Mouse (Mus musculus) liver, adult 10 weeks (tissue): ENCODE results near the gene Camsap3. TPM values are rescaled to one million over a fixed set of nuclear protein-coding genes. Genes with fewer than 3 reads are reported as not detected.

Experiments used
- polyA plus RNA-seq: library from polyadenylated mRNA; stranded (reverse); fragments of 350-450 nt; fragmentation: Illumina TruSeq; extraction: RNeasy Lipid Tissue Mini Kit (QIAGEN cat#74804); gene quantifications from one replicate; pipeline ENCODE4 v1.2.3, GENCODE M21; 2014; ENCODE audit warnings: low read depth, low replicate concordance

Gene Camsap3
- 1.3 TPM for polyA plus RNA-seq

GRCm38 (mm10) chr8:3586993-3587390 is at the start of gene Camsap3:
Gene Camsap3, plus strand, starts transcription at chr8:3587293.

DNA sequence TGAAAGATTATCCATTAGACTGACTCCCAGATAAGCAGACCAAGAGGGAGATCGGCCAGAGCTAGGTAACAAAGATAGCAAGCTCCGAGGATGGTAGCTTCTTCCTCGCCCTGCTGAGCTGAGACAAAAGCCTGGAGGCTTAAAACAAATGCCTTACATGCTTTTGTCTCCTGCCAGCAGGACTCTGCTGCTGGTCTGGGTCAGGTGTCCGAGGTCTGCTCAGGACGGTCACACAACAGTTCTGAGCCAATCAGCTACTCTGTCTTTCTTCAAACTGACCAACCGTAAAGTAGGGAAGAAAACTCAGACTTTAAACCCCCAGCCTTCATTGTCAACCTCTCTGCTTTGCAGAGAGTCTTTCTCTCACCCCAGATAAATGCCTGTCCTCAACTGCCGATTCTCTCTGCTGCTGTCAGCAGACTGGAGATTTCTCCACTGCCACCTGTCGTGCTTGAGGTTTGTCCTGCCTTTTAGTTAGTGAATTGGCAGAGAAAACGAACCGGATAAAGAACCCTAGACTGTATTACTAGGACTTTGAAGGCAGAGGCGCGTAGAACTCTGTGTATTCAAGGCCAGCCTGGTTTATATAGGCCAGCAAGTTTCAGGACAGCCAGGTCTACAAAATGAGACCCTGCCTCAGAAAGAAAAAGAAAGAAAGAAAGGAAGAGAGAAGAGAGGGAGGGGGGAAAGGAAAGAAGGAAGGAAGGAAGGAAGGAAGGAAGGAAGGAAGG is 19.3 kb upstream of the Camsap3 start, which contains the start of gene C330021F23Rik:
C330021F23Rik (plus strand) TSS at position 350 of the 731 bp plus-strand sequence.

GRCm38 (mm10) chr8:3621199-3621970 is 34.3 kb downstream of the Camsap3 start, which contains the start of the genes Xab2 and Pet100:
Gene Xab2, minus strand, starts transcription at chr8:3621316.
Gene Pet100, plus strand, starts transcription at chr8:3621548.

DNA sequence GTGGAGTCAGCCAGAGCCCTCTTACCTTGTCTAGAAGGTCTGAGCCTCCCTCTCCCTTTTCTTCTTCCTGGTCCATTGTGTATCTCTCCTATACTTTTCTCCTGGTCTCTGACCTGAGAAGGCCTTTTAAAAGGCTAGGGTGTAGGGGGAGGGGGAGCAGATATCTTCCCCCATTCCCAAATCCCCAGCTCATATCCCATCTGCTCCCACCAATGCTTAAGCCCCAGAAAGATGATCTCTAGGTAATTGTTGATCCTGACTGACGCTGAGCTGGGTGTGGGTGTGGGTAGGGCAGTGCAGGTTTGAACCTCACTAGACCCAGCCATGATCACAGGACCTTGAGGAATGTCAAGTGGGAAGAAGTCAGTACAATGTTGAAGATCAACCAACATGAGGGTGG is 38.4 kb downstream of the Camsap3 start, which contains the start of gene Pcp2:
Pcp2 (minus strand) TSS at position 101 of the 400 bp plus-strand sequence.

DNA sequence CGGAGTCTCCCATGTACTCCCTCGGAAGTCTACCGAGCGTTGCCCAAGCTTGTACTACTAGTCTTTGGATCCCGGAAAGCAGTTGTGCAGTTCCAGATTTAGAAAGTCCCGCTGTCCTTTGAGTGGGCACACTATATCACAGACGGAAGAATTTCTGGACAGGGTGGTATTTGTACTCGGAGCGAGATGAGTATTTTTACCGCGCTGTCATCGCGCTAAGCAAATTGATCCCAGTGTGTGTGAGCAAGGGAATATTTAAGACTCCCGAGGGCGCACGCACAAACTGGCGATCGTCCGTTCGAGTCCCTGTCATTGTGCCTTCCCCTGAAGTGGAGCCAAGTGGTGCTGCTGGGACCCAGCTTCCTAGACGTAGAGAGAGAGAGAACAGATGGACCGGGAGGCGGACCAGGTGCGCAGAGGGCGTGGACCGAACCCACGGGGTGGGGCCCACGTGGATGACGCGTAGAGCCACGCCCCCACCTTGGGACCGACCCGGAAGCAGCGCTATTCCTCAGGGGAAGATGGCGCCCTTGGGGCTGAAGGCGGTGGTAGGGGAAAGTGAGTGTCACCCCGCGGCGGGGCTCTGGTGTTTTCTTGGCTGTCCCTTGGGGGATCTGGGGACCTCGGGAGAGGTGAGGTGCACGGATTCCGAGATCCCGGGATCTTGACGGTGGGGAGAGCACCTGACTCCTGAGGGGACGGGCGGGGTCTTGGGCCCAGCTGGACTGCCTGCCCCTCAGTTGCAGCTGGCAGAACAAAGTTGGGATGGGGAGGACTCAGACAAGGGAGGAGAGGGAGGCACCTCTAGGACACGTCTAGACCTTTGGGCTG is 43.8 kb downstream of the Camsap3 start, which contains the start of gene Stxbp2:
Stxbp2 (plus strand) TSS at position 309 of the 831 bp plus-strand sequence.

DNA sequence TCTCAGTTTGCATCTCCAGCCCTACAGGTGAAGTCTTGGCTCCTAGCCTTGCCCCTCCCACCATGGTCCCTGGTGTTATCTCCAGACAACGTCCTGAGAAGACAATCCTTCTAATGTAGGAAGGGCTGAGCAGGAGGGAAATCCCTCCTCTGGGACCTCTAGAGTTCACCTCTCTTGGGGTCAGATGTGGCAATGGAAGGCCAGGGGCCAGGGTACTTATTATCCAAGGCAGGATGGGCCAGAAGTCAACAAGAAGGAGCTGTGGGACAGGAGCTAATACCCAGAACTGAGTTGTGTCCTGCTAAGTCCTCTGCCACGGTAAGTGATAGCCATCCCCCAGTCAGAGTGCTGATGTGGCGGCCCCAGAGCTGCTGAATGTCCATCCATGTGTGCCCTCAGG is 68.4 kb downstream of the Camsap3 start, which contains the start of gene Retn:
Retn (plus strand) TSS at position 245 of the 400 bp plus-strand sequence.

Other genes with a start within 250 kb of the Camsap3 start
- not detected for gene A430078G23Rik, start 233.9 kb upstream of the Camsap3 start, polyA plus RNA-seq
- gene Arhgef18, start 194.3 kb upstream of the Camsap3 start, polyA plus RNA-seq = 4.3 TPM
- gene Pex11g, start 119.6 kb upstream of the Camsap3 start, polyA plus RNA-seq = 5.9 TPM
- not detected for gene Tex45, start 116.4 kb upstream of the Camsap3 start, polyA plus RNA-seq
- gene Zfp358, start 94.2 kb upstream of the Camsap3 start, polyA plus RNA-seq = 2.8 TPM
- 12.2 TPM for gene Mcoln1, start 86.8 kb upstream of the Camsap3 start, polyA plus RNA-seq
- gene Pnpla6, start 71.9 kb upstream of the Camsap3 start, polyA plus RNA-seq = 7.7 TPM
- gene C330021F23Rik, start 19.3 kb upstream of the Camsap3 start, polyA plus RNA-seq = 2.6 TPM
- gene Xab2, start 34.0 kb downstream of the Camsap3 start, polyA plus RNA-seq = 0.58 TPM
- 26.2 TPM for gene Pet100, start 34.3 kb downstream of the Camsap3 start, polyA plus RNA-seq
- gene Pcp2, start 38.3 kb downstream of the Camsap3 start, polyA plus RNA-seq = not detected
- gene Stxbp2, start 43.7 kb downstream of the Camsap3 start, polyA plus RNA-seq = 13.2 TPM
- 0.50 TPM for gene Retn, start 68.5 kb downstream of the Camsap3 start, polyA plus RNA-seq
- not detected for gene Mcemp1, start 78.5 kb downstream of the Camsap3 start, polyA plus RNA-seq
- gene Fcor, start 85.1 kb downstream of the Camsap3 start, polyA plus RNA-seq = not detected
- 3.7 TPM for gene Trappc5, start 89.0 kb downstream of the Camsap3 start, polyA plus RNA-seq
- 0.42 TPM for gene Fcer2a, start 106.9 kb downstream of the Camsap3 start, polyA plus RNA-seq
- gene Clec4g, start 133.4 kb downstream of the Camsap3 start, polyA plus RNA-seq = 35.9 TPM
- gene Cd209a, start 161.7 kb downstream of the Camsap3 start, polyA plus RNA-seq = 0.72 TPM